Mouse (Mus musculus): ENCODE results near the gene Ppp1r9b.

DNA sequence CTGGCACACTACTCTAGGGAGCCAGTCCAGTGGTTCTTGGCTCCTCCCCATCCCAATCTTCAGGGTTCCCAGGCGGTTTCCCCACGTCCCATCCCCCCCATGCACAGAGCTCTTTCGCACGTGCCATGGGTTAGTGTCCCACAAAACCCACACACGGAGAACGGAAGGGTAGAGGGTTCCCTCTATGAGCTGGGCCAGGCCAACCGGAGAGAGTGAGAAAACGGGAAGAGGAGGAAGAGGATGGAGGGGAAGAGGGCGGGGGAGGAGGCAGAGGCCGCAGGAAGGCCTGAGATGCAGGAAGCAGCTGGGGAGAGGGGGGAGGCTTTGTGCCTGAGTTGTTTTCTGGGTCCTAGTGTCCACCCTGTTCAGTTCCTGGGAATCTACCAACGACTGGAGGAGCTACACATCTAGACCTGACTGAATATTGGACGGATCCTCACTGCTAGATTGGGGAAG lies 1.2 kb upstream of the Ppp1r9b start:
- TF ChIP-seq EP300 (optimal IDR thresholded peaks at IDR 0.05) (peak; percentile 49), CTCF (IDR thresholded peaks at IDR 0.05; ENCODE audit: low read depth) (peak; percentile 33; the same call in 1 of the 2 replicates)
